Mouse (Mus musculus) embryonic fibroblast, embryonic 13.5 days (primary cell): ENCODE measurements around the gene Cmtm5. TPM values are rescaled to one million over a fixed set of nuclear protein-coding genes. Genes with fewer than 3 reads are reported as not detected.

ENCODE experiments used
- H3K27ac ChIP-seq: 2 replicates; pipeline ENCODE4 v1.5.1; 2012; ENCODE audit warnings: low read length, control low read depth, inconsistent platforms; ENCODE audit not compliant: insufficient read depth
- H3K4me1 ChIP-seq: 2 replicates; pipeline ENCODE4 v1.6.1; 2011; ENCODE audit warnings: low read length; ENCODE audit not compliant: control insufficient read depth, insufficient read depth
- H3K4me3 ChIP-seq: 2 replicates; pipeline ENCODE4 v1.5.1; 2011; ENCODE audit warnings: mild to moderate bottlenecking, control low read depth, low read length; ENCODE audit not compliant: insufficient read depth
- CTCF ChIP-seq: IDR thresholded peaks from 2 replicates; pipeline ENCODE4 v1.5.1; 2011; ENCODE audit warnings: mild to moderate bottlenecking, control low read depth, low read length, moderate library complexity, borderline replicate concordance; ENCODE audit not compliant: insufficient read depth
- POLR2A ChIP-seq: IDR thresholded peaks from 2 replicates; pipeline ENCODE4 v1.6.1; 2011; ENCODE audit warnings: low read depth, mild to moderate bottlenecking, control low read depth, low read length, moderate library complexity
- polyA plus RNA-seq: library from polyadenylated mRNA; stranded (reverse); fragments of >200 nt; gene quantifications from 2 replicates; pipeline ENCODE4 v1.2.4, GENCODE M21; 2011; ENCODE audit warnings: low read depth; ENCODE audit not compliant: missing spikeins, insufficient read length

Cmtm5 gene
- polyA plus RNA-seq: not detected in 2 replicates

GRCm38 (mm10) chr14:54935904-54936830 lies at the start of gene Cmtm5:
Gene Cmtm5, plus strand, starts transcription at chr14:54936261.
- TF ChIP-seq POLR2A: no peak
- no peak for TF ChIP-seq CTCF

GRCm38 (mm10) chr14:54892200-54892599 lies 43.9 kb upstream of the Cmtm5 start, which contains the start of gene Pabpn1:
Gene Pabpn1, plus strand, starts transcription at chr14:54892500.
- Histone ChIP-seq H3K27ac (peak within 1 kb of the TSS; percentile 29; the same call in 1 of the 2 replicates), H3K4me1 (peaks cover 1% of the 10 kb centered on the region), H3K4me3 (peak within 1 kb of the TSS; percentile 34; the same call in 1 of the 2 replicates)
- TF ChIP-seq CTCF: no peak
- TF ChIP-seq POLR2A: no peak

More at GRCm38 (mm10) chr14:54935904-54936830, at the start of gene Cmtm5:
- no peak within 1 kb of the TSS for H3K4me3 ChIP-seq
- H3K4me1 ChIP-seq: no peaks in the 10 kb centered on the region
- H3K27ac ChIP-seq: no peak within 1 kb of the TSS

DNA sequence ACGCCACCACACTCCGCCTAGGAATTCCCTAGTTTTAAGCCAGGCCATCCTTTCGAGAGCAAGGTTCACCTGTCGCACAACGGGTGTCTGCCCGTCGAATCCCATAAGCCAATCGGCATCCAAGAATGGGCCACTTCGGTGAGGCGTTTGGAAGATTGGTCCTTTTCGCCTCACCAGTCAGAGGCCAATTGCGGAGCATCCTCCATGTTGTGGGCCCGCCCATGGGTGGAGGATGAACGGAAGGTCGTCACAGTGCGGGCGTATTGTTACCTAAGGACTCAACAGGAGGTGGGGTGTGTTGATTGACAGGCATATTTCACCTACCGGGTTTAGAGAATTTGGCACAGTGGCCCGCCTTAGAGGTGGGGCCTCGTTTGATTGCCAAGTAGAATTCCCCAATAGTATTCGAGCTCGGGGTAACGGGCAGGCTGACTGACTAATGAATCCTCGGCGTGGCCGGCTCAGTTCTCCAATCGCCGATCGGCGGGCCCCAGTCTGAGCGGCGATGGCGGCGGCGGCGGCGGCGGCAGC lies 42.3 kb upstream of the Cmtm5 start:
- peaks cover 3% of the 10 kb centered on the region for H3K4me1 ChIP-seq
- peak overlapping the region; percentile 29; the same call in 1 of the 2 replicates for H3K27ac ChIP-seq
- TF ChIP-seq CTCF: no peak
- peak; percentile 77 for TF ChIP-seq POLR2A
- peak overlapping the region; percentile 34; the same call in 1 of the 2 replicates for H3K4me3 ChIP-seq

DNA sequence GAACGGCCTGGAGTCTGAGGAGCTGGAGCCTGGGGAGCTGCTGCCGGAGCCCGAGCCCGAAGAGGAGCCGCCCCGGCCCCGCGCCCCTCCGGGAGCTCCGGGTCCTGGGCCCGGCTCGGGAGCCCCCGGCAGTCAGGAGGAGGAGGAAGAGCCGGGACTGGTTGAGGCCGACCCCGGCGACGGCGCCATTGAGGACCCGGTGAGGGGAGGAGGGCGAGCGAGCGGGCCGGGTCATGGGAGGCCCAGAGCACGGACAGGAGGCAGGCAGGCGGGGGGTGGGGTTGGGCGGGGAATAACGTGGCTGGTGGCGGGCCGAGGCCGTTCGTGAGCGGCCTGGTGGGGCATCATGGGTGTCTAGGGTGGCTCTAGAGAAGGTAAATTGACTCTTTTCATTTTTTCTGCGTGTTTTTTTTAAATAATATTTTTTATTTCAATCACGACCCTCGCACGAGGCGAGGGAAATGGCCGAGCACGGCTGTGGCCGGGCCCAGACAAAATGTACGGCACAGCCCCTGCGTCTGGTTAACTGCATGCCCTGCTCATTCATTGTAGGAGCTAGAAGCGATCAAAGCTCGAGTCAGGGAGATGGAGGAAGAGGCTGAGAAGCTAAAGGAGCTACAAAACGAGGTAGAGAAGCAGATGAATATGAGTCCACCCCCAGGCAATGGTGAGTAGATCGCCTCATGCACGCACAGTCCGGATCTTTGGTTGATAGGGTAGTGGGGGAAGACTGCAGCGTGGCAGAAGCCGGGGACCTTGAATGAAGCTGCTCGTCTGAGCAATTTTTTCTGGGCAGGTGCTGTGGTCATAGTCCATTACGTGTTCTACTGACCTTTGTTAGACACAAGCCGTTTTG lies 41.5 kb upstream of the Cmtm5 start:
- peaks cover 3% of the 10 kb centered on the region for H3K4me1 ChIP-seq
- H3K27ac ChIP-seq: peak overlapping the region; percentile 74
- peak overlapping the region; percentile 85 for H3K4me3 ChIP-seq
- TF ChIP-seq POLR2A (peak; percentile 18; the same call in 1 of the 2 replicates), CTCF (no peak)

DNA sequence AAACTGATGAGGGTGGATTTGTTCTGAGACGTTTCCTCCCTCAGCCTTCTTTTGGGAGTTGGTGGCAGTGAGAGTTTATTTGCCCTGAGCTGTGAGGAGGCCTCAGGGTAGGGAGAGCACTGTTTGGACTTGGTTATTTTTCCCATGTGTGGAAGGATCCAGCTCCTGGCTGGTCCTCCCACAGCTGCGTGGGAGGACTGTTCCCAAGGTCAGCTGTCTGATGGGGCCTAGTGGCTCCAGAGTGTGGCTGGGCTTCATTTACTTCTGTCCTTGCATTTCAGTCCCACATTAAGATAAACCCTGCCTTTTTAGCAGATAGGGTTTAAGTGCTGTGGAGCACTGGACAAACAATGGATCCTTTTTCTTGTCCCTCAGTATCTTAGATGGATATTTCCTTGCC lies 38.6 kb upstream of the Cmtm5 start:
- no peak overlapping the region for H3K27ac ChIP-seq
- peaks cover 3% of the 10 kb centered on the region for H3K4me1 ChIP-seq
- TF ChIP-seq POLR2A (no peak), CTCF (no peak)
- no peak overlapping the region for H3K4me3 ChIP-seq

- Histone ChIP-seq H3K27ac (no peak overlapping the region), H3K4me1 (peaks cover 3% of the 10 kb centered on the region; the same call in 1 of the 2 replicates), H3K4me3 (no peak overlapping the region)
- TF ChIP-seq CTCF (no peak), POLR2A (0 out of 2 replicates have a peak, but pooled peaks have one; percentile 10)
Observed at GRCm38 (mm10) chr14:54900383-54900782, 35.7 kb upstream of the Cmtm5 start.

- no peak overlapping the region for H3K4me3 ChIP-seq
- no peaks in the 10 kb centered on the region for H3K4me1 ChIP-seq
- H3K27ac ChIP-seq: no peak overlapping the region
- TF ChIP-seq CTCF (no peak), POLR2A (no peak)
Observed at GRCm38 (mm10) chr14:54903641-54904040, 32.4 kb upstream of the Cmtm5 start.

GRCm38 (mm10) chr14:54908682-54909081 lies 27.4 kb upstream of the Cmtm5 start:
- H3K27ac ChIP-seq: no peak overlapping the region
- TF ChIP-seq CTCF (no peak), POLR2A (no peak)
- H3K4me1 ChIP-seq: no peaks in the 10 kb centered on the region
- H3K4me3 ChIP-seq: no peak overlapping the region
